Mouse (Mus musculus) kidney, adult 2 months (tissue): ENCODE measurements around the gene Sos1.

Source experiments
- CTCF ChIP-seq: fragments of 200-500 bp; conservative IDR thresholded peaks from 2 replicates; pipeline ENCODE4 v1.5.1; 2011; ENCODE audit warnings: low read depth, mild to moderate bottlenecking, control low read depth, low read length, moderate library complexity, mixed read lengths; ENCODE audit not compliant: insufficient read depth, insufficient read length
- POLR2A ChIP-seq: fragments of 200-500 bp; IDR thresholded peaks from one replicate; pipeline ENCODE4 v1.6.1; 2011; ENCODE audit warnings: low read depth, low read length, control low read depth

GRCm38 (mm10) chr17:80517244-80517643 is 37.0 kb upstream of the Sos1 start:
- TF ChIP-seq CTCF (no peak), POLR2A (no peak)
